Mouse (Mus musculus) embryonic facial prominence, embryonic 12.5 days (tissue): ENCODE measurements around the gene Gm8797. TPM values are rescaled to one million over a fixed set of nuclear protein-coding genes. Genes with fewer than 3 reads are reported as not detected.
"Not testable (repeated sequence)": the region's sequence is repeated elsewhere in the genome, so short reads cannot be mapped to it uniquely, and the experiment has no call there.

Experiments used
- ATAC-seq: fragments of 200-750 bp; cut with Nextera tagmentation; 2 replicates; pipeline ENCODE4 v1.8.0; 2017; ENCODE audit not compliant: insufficient number of reproducible peaks, insufficient read depth, low FRiP score, low TSS enrichment
- H3K27ac ChIP-seq: fragments of 300-500 bp; sonication (generic); 2 replicates; pipeline ENCODE4 v1.5.1; 2016; ENCODE audit warnings: mild to moderate bottlenecking
- H3K27me3 ChIP-seq: fragments of 300-500 bp; sonication (generic); 2 replicates; pipeline ENCODE4 v1.6.1; 2016; ENCODE audit warnings: mild to moderate bottlenecking, moderate library complexity
- H3K36me3 ChIP-seq: fragments of 300-500 bp; sonication (generic); 2 replicates; pipeline ENCODE4 v1.6.1; 2016; ENCODE audit warnings: mild to moderate bottlenecking
- H3K4me1 ChIP-seq: fragments of 300-500 bp; sonication (generic); 2 replicates; pipeline ENCODE4 v1.6.1; 2016
- H3K4me2 ChIP-seq: fragments of 300-500 bp; sonication (generic); replicated peaks from 2 replicates; pipeline ENCODE4 v1.6.1; 2016; ENCODE audit warnings: mild to moderate bottlenecking, moderate library complexity
- H3K4me3 ChIP-seq: fragments of 300-500 bp; sonication (generic); 2 replicates; pipeline ENCODE4 v1.5.1; 2016; ENCODE audit warnings: mild to moderate bottlenecking
- H3K9ac ChIP-seq: fragments of 300-500 bp; sonication (generic); 2 replicates; pipeline ENCODE4 v1.6.1; 2016; ENCODE audit warnings: mild to moderate bottlenecking, moderate library complexity
- H3K9me3 ChIP-seq: fragments of 300-500 bp; sonication (generic); 2 replicates; pipeline ENCODE4 v1.6.1; 2016; ENCODE audit warnings: mild to moderate bottlenecking, moderate library complexity
- WGBS: fragments of 180-500 bp; shearing (Covaris S2); methylation state at CpG from one replicate; pipeline ENCODE4 v1.1.7; 2016; 5-methylcytosine and 5-hydroxymethylcytosine counted together
- polyA plus RNA-seq: library from polyadenylated mRNA; unstranded; fragments of >200 nt; fragmentation: Nextera tagmentation; extraction: Ambion mirVana; gene quantifications from 2 replicates; pipeline ENCODE4 v1.2.1, GENCODE M21; 2016

The Gm8797 gene
- polyA plus RNA-seq: 14.5 and 17.1 TPM in 2 replicates

- not testable (repeated sequence) for H3K4me1 ChIP-seq, ATAC-seq
- 93% methylated on average over 9 of the region's 9 CpGs for WGBS
Measured at GRCm38 (mm10) chr3:5750506-5750905, at the start of gene Gm8797. Gm8797 (plus strand) TSS chr3:5750806.

GRCm38 (mm10) chr3:5714481-5714880 lies 36.1 kb upstream of the Gm8797 start:
- Histone ChIP-seq H3K4me3 (no peak overlapping the region), H3K27me3 (no peaks in the 10 kb centered on the region), H3K36me3 (no peaks in the 10 kb centered on the region), H3K9me3 (no peaks in the 10 kb centered on the region), H3K4me1 (no peaks in the 10 kb centered on the region), H3K27ac (no peak overlapping the region), H3K4me2 (no peak overlapping the region), H3K9ac (no peak overlapping the region)
- ATAC-seq: no peak

More at GRCm38 (mm10) chr3:5750506-5750905, at the start of gene Gm8797:
- H3K4me2 ChIP-seq, H3K27ac ChIP-seq, H3K27me3 ChIP-seq, H3K9ac ChIP-seq, H3K4me3 ChIP-seq, H3K36me3 ChIP-seq, H3K9me3 ChIP-seq: not testable (repeated sequence)

DNA sequence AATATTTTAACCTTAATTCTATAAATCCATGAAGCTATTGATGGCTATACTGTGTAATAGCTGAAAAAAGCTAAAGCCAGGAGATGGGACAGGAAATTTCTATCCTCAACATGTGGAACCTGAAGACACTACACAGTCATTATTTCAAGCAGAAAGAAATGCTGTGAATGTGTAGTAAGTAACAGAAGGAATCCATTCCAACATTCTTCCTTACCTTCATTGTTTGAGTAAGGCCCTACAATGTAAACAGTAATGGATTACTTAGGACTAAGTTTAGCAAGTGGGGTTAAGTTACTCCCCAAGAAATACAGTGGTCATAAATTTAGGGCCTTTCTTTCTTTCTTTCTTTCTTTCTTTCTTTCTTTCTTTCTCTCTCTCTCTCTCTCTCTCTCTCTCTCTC lies 17.7 kb upstream of the Gm8797 start:
- no peak for ATAC-seq

DNA sequence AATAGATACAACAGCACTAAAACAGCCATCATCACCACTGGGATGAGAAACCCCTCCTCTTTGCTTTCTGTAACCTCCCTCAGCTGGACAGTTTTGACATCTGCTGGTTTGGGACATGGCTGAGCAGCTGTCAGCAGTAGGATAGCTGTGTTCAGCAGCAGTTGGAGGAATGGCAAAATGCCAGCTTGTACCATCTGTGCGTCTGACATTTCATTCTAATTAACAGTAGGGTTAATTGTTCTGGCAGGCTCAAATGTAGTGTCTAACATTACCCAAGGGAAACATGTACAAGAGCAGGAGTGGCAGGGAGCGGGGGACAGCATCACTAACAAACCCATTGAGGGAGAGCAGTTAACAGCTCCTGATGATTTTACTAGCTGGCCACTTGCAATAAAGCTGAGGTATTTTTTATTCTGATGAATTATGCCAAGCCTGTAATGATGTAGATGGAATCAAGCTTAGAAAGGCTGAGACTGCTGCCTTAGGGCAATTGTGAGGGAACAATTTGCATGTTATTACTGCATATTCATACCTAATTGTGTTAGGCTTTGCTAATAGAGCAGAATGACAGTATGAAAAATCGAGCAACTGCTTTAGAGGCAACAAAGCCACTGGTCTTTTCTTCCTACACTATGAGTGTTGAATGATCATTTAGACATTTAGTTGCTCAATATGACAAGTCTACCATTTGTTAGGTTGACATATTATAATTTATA lies 4.3 kb downstream of the Gm8797 start:
- 47% methylated on average over 3 of the region's 3 CpGs for WGBS
- no peak overlapping the region for H3K27ac ChIP-seq
- ATAC-seq: peak; percentile 87

More for the DNA sequence above, 17.7 kb upstream of the Gm8797 start:
- H3K4me3 ChIP-seq: no peak overlapping the region
- H3K27me3 ChIP-seq: no peaks in the 10 kb centered on the region
- H3K9ac ChIP-seq: no peak overlapping the region
- H3K4me1 ChIP-seq: no peaks in the 10 kb centered on the region
- no peaks in the 10 kb centered on the region for H3K9me3 ChIP-seq
- H3K36me3 ChIP-seq: no peaks in the 10 kb centered on the region
- no peak overlapping the region for H3K27ac ChIP-seq
- no peak overlapping the region for H3K4me2 ChIP-seq

DNA sequence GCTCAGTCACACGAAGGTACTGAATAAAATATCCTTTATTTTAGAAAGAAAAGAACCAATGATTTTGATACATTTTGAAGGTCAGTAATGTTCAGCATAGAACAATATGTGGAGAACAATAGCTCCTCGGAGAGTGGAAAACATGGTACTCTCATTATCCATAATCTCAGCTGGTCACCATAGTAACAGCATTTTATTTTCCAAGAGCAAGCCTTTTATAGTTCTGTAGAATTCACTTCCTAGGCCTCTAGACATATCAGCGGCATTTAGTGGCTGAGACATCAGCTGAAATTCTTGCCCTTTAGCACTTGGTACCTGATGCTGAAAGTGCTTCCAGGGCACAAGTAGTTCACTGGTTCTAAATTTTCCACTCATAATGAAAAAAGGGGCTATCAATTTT lies 15.7 kb downstream of the Gm8797 start:
- H3K4me2 ChIP-seq: no peak overlapping the region
- H3K4me3 ChIP-seq: no peak overlapping the region
- H3K9me3 ChIP-seq: no peaks in the 10 kb centered on the region
- H3K27me3 ChIP-seq: no peaks in the 10 kb centered on the region
- 80% methylated on average over 3 of the region's 3 CpGs for WGBS
- ATAC-seq: no peak
- no peak overlapping the region for H3K27ac ChIP-seq
- no peaks in the 10 kb centered on the region for H3K36me3 ChIP-seq
- H3K4me1 ChIP-seq: no peaks in the 10 kb centered on the region
- H3K9ac ChIP-seq: no peak overlapping the region

More for the DNA sequence above, 4.3 kb downstream of the Gm8797 start:
- Histone ChIP-seq H3K4me1 (no peaks in the 10 kb centered on the region), H3K27me3 (no peaks in the 10 kb centered on the region), H3K4me2 (no peak overlapping the region), H3K4me3 (no peak overlapping the region), H3K9me3 (no peaks in the 10 kb centered on the region), H3K9ac (no peak overlapping the region), H3K36me3 (no peaks in the 10 kb centered on the region)

DNA sequence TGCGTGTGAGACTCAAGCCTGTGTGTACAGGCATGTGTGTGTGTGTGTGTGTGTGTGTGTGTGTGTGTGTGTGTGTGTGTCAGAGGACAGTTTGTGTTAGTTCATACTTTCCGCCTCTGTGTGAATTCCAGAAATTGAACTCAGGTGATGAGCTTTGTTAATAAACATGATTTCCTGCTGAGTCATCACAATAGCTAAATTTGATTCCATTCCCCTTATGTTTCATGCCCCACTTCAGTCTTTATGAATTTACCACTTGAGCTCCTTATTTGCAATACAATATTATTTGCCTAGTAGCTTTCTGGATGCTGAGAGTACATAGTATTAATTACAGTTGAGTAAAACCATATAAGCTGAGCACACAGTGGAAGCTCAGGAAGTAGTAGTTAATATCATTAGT lies 26.3 kb downstream of the Gm8797 start:
- H3K9me3 ChIP-seq: no peaks in the 10 kb centered on the region
- 78% methylated on average over 2 of the region's 2 CpGs for WGBS
- no peak overlapping the region for H3K4me3 ChIP-seq
- H3K4me1 ChIP-seq: no peaks in the 10 kb centered on the region
- ATAC-seq: no peak
- no peak overlapping the region for H3K4me2 ChIP-seq
- no peaks in the 10 kb centered on the region for H3K36me3 ChIP-seq
- no peak overlapping the region for H3K27ac ChIP-seq
- no peak overlapping the region for H3K9ac ChIP-seq
- no peaks in the 10 kb centered on the region for H3K27me3 ChIP-seq
